Mouse (Mus musculus) liver, adult 10 weeks (tissue): ENCODE measurements around the gene Rtkn2. TPM values are rescaled to one million over a fixed set of nuclear protein-coding genes. Genes with fewer than 3 reads are reported as not detected.

Experiments
- polyA plus RNA-seq: library from polyadenylated mRNA; stranded (reverse); fragments of 350-450 nt; fragmentation: Illumina TruSeq; extraction: RNeasy Lipid Tissue Mini Kit (QIAGEN cat#74804); gene quantifications from one replicate; pipeline ENCODE4 v1.2.3, GENCODE M21; 2014; ENCODE audit warnings: low read depth, low replicate concordance

Gene Rtkn2
- not detected for polyA plus RNA-seq

GRCm38 (mm10) chr10:67979401-67980157, at the start of gene Rtkn2:
TSS of gene Rtkn2 (plus strand) at chr10:67979570.

Other genes with a start within 250 kb of the Rtkn2 start
- gene Zfp365, start 66.9 kb upstream of the Rtkn2 start, polyA plus RNA-seq: not detected